Mouse (Mus musculus) ES-Bruce4 (cell line): ENCODE measurements around the gene Bicdl2. TPM values are rescaled to one million over a fixed set of nuclear protein-coding genes. Genes with fewer than 3 reads are reported as not detected.

Source experiments
- H3K27ac ChIP-seq: 2 replicates; pipeline ENCODE4 v1.5.1; 2012; ENCODE audit warnings: low read length, inconsistent platforms; ENCODE audit not compliant: insufficient read depth
- H3K27me3 ChIP-seq: 2 replicates; pipeline ENCODE4 v1.6.1; 2012; ENCODE audit warnings: mild to moderate bottlenecking, low read length, inconsistent platforms; ENCODE audit not compliant: control insufficient read depth, poor library complexity, insufficient read depth, severe bottlenecking
- H3K36me3 ChIP-seq: 2 replicates; pipeline ENCODE4 v1.6.1; 2012; ENCODE audit warnings: inconsistent platforms, mild to moderate bottlenecking, low read length, moderate library complexity; ENCODE audit not compliant: control insufficient read depth, poor library complexity, insufficient read depth, severe bottlenecking
- H3K4me1 ChIP-seq: one replicate; pipeline ENCODE4 v1.8.1; 2011; ENCODE audit warnings: low read length; ENCODE audit not compliant: control insufficient read depth, insufficient read depth
- H3K4me3 ChIP-seq: 2 replicates; pipeline ENCODE4 v1.5.1; 2011; ENCODE audit warnings: low read depth, mild to moderate bottlenecking, low read length
- H3K9ac ChIP-seq: 2 replicates; pipeline ENCODE4 v1.6.1; 2012; ENCODE audit warnings: low read depth, mild to moderate bottlenecking, inconsistent platforms; ENCODE audit not compliant: poor library complexity, severe bottlenecking
- H3K9me3 ChIP-seq: replicated peaks from 2 replicates; pipeline ENCODE4 v1.6.1; 2012; ENCODE audit warnings: mild to moderate bottlenecking, low read length, inconsistent platforms; ENCODE audit not compliant: control insufficient read depth, poor library complexity, insufficient read depth, severe bottlenecking
- CTCF ChIP-seq: IDR thresholded peaks from one replicate; pipeline ENCODE4 v1.8.1; 2011; ENCODE audit warnings: low read depth, low read length
- EP300 ChIP-seq: IDR thresholded peaks from 2 replicates; pipeline ENCODE4 v1.6.1; 2011; ENCODE audit warnings: low read depth, low read length; ENCODE audit not compliant: insufficient read depth
- POLR2A ChIP-seq: IDR thresholded peaks from one replicate; pipeline ENCODE4 v1.8.1; 2011; ENCODE audit warnings: low read length; ENCODE audit not compliant: insufficient read depth
- polyA plus RNA-seq: library from polyadenylated mRNA; stranded (reverse); fragments of >200 nt; gene quantifications from 2 replicates; pipeline ENCODE4 v1.2.4, GENCODE M21; 2011; ENCODE audit warnings: low read depth; ENCODE audit not compliant: missing spikeins, insufficient read depth, insufficient read length

Bicdl2 gene
- polyA plus RNA-seq, 1 experiment: 2.9 TPM

- TF ChIP-seq CTCF: no peak
- TF ChIP-seq EP300: no peak
- no peak for TF ChIP-seq POLR2A
Measured at GRCm38 (mm10) chr17:23703301-23703700, 43.0 kb downstream of the Bicdl2 start.

GRCm38 (mm10) chr17:23704741-23705140, 44.4 kb downstream of the Bicdl2 start:
- Histone ChIP-seq H3K4me3 (no peak overlapping the region), H3K36me3 (no peaks in the 10 kb centered on the region), H3K9ac (no peak overlapping the region), H3K27ac (0 out of 2 replicates have a peak overlapping the region, but pooled peaks have one; percentile 14), H3K9me3 (no peaks in the 10 kb centered on the region), H3K4me1 (peaks cover 6% of the 10 kb centered on the region), H3K27me3 (no peaks in the 10 kb centered on the region)
- TF ChIP-seq EP300: no peak
- TF ChIP-seq CTCF: no peak
- TF ChIP-seq POLR2A: no peak

More at GRCm38 (mm10) chr17:23703301-23703700, 43.0 kb downstream of the Bicdl2 start:
- H3K27me3 ChIP-seq: no peaks in the 10 kb centered on the region
- H3K9ac ChIP-seq: no peak overlapping the region
- no peaks in the 10 kb centered on the region for H3K36me3 ChIP-seq
- H3K4me3 ChIP-seq: no peak overlapping the region
- no peak overlapping the region for H3K27ac ChIP-seq
- H3K9me3 ChIP-seq: no peaks in the 10 kb centered on the region
- peaks cover 6% of the 10 kb centered on the region for H3K4me1 ChIP-seq

- Histone ChIP-seq H3K9ac (peak overlapping the region; percentile 6; the same call in 1 of the 2 replicates), H3K27me3 (no peaks in the 10 kb centered on the region), H3K4me3 (no peak overlapping the region), H3K36me3 (no peaks in the 10 kb centered on the region), H3K27ac (no peak overlapping the region), H3K9me3 (no peaks in the 10 kb centered on the region), H3K4me1 (peaks cover 8% of the 10 kb centered on the region)
- TF ChIP-seq POLR2A (no peak), EP300 (no peak), CTCF (no peak)
Measured at GRCm38 (mm10) chr17:23705525-23706104, 45.3 kb downstream of the Bicdl2 start.

DNA sequence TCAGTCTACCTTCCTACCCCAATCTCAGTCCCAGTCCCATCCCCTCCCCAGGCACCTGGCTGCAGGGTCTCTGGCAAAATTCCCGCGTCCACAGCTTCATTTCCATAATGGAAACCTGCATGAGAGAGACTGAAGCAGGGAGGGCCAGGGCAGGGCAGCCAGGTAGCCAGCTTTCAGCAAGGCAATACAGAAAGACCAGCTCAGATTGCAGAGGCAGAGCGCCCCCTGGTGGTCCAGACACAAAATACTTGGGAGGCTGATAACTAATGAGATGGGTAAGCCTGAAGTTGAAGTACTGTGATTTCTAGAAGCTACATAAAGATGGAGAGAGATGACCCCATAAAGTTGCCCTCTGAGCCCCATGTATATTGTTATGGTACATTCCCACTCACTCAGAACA, 45.9 kb downstream of the Bicdl2 start:
- TF ChIP-seq EP300 (no peak), CTCF (peak; percentile 96)
- Histone ChIP-seq H3K36me3 (no peaks in the 10 kb centered on the region), H3K4me1 (peaks cover 8% of the 10 kb centered on the region)

DNA sequence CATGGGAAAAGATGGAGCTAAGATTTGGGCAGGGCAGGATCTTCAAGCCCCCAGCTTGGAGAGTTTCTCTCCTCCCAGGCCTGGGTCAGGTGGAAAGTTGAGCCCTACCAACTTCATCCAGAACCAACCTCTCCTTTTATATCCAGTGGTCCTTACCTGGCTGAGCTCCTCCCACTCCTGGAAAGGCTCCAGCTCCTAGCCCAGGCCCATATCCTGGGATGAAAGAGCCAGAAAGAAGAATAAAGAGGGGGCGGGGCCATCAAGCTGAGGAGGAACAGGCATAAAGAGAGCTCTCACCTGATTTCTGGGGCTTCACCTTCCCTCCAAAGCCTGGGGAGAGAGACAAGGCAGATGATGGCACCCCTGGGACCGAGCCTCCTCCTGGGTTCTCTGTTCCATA, 56.7 kb downstream of the Bicdl2 start:
- H3K4me1 ChIP-seq: peaks cover 2% of the 10 kb centered on the region
- no peak overlapping the region for H3K9ac ChIP-seq
- no peaks in the 10 kb centered on the region for H3K9me3 ChIP-seq

More for the DNA sequence above, 45.9 kb downstream of the Bicdl2 start:
- Histone ChIP-seq H3K4me3 (no peak overlapping the region), H3K9ac (no peak overlapping the region), H3K27me3 (no peaks in the 10 kb centered on the region), H3K27ac (no peak overlapping the region), H3K9me3 (no peaks in the 10 kb centered on the region)

More for the DNA sequence above, 56.7 kb downstream of the Bicdl2 start:
- TF ChIP-seq EP300: no peak
- H3K27me3 ChIP-seq: no peaks in the 10 kb centered on the region
- no peaks in the 10 kb centered on the region for H3K36me3 ChIP-seq
- H3K27ac ChIP-seq: no peak overlapping the region
- H3K4me3 ChIP-seq: no peak overlapping the region

Other genes with a start within 250 kb of the Bicdl2 start
- gene Vmn2r117, start 180.8 kb upstream of the Bicdl2 start, polyA plus RNA-seq: not detected in 2 replicates
- gene Zfp213, start 96.3 kb upstream of the Bicdl2 start, polyA plus RNA-seq: 4.2 and 4.9 TPM in 2 replicates
- 25.1 and 27.7 TPM in 2 replicates for gene Zfp13, start 61.0 kb upstream of the Bicdl2 start, polyA plus RNA-seq
- 51.8 and 58.5 TPM in 2 replicates for gene Zscan10, start 59.6 kb upstream of the Bicdl2 start, polyA plus RNA-seq
- gene Mmp25, start 15.2 kb upstream of the Bicdl2 start, polyA plus RNA-seq: 10.9 and 12.6 TPM in 2 replicates
- 145 and 149 TPM in 2 replicates for gene Hcfc1r1, start 13.1 kb downstream of the Bicdl2 start, polyA plus RNA-seq
- 57.3 and 63.1 TPM in 2 replicates for gene Thoc6, start 13.4 kb downstream of the Bicdl2 start, polyA plus RNA-seq
- 51.7 and 61.7 TPM in 2 replicates for gene Tnfrsf12a, start 17.0 kb downstream of the Bicdl2 start, polyA plus RNA-seq
- gene Cldn6, start 18.7 kb downstream of the Bicdl2 start, polyA plus RNA-seq: 300 and 333 TPM in 2 replicates
- 1.7 and 2.9 TPM in 2 replicates for gene Cldn9, start 23.5 kb downstream of the Bicdl2 start, polyA plus RNA-seq
- gene 1520401A03Rik, start 62.3 kb downstream of the Bicdl2 start, polyA plus RNA-seq: 3.6 and 4.1 TPM in 2 replicates
- 26.5 and 27.7 TPM in 2 replicates for gene Pkmyt1, start 65.8 kb downstream of the Bicdl2 start, polyA plus RNA-seq
- 2.4 and 2.7 TPM in 2 replicates for gene Paqr4, start 80.4 kb downstream of the Bicdl2 start, polyA plus RNA-seq
- gene Kremen2, start 85.3 kb downstream of the Bicdl2 start, polyA plus RNA-seq: 0.57 and 1.4 TPM in 2 replicates
- gene Flywch1, start 111.1 kb downstream of the Bicdl2 start, polyA plus RNA-seq: 32.9 and 34.2 TPM in 2 replicates
- 10.7 and 13.1 TPM in 2 replicates for gene Flywch2, start 125.6 kb downstream of the Bicdl2 start, polyA plus RNA-seq
- 552 and 560 TPM in 2 replicates for gene Srrm2, start 130.0 kb downstream of the Bicdl2 start, polyA plus RNA-seq
- gene Elob, start 168.6 kb downstream of the Bicdl2 start, polyA plus RNA-seq: 398 and 458 TPM in 2 replicates
- 1.6 and 2.0 TPM in 2 replicates for gene Prss33, start 175.6 kb downstream of the Bicdl2 start, polyA plus RNA-seq
- gene Prss32, start 183.3 kb downstream of the Bicdl2 start, polyA plus RNA-seq: not detected in 2 replicates
- gene Prss41, start 183.7 kb downstream of the Bicdl2 start, polyA plus RNA-seq: 16.0 and 19.3 TPM in 2 replicates
- gene Prss21, start 207.6 kb downstream of the Bicdl2 start, polyA plus RNA-seq: not detected in 2 replicates
- not detected in 2 replicates for gene Dcpp1, start 220.4 kb downstream of the Bicdl2 start, polyA plus RNA-seq
- not detected in 2 replicates for gene Dcpp2, start 220.4 kb downstream of the Bicdl2 start, polyA plus RNA-seq